Mouse (Mus musculus): ENCODE measurements around the gene Nova2.

Gene Nova2

GRCm38 (mm10) chr7:18925162-18925938, at the start of gene Nova2:
Gene Nova2, plus strand, starts transcription at chr7:18925888.
- DNase-seq (ENCODE audit: low read depth), result peak; percentile 82

GRCm38 (mm10) chr7:18878691-18879090, 47.0 kb upstream of the Nova2 start:
- DNase-seq (ENCODE audit: low read depth), result no peak

DNA sequence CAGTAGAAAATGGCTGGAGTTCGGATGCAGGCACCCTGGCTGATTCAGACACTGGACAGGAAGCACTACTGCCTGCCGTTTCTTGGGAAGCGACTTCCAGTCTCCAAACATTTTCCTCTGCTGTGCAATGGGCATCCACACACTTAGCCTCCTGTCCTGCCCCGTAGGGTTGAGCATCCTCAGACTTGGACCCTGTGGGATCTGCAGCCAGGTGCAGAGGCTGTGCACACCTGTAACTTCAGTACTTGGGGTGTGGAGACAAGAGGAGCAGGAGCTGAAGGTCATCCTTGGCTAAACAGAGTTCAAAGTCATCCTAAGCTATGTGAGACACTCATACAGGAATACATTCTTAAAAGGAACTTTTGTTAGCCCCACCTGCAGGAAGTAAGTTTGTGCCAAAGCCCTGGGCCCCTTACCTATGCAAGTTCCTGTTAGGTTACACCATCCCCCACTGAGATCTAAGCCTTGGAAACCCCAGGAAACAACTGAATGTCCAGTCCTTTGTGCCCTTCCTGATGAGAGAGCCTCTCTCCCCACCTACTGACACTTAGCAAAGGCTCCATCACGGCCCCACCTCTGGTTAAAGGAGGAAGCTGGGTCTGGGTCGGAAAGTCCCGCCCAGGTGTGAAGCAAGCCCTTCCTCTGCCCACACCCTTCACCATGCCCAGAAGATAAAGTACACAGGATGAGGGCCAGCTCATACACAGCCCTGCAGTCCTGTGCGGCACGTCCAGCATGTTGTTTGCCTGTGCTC, 41.5 kb upstream of the Nova2 start:
- peak; percentile 80 for DNase-seq (ENCODE audit: low read depth)

GRCm38 (mm10) chr7:18884745-18885422, 40.8 kb upstream of the Nova2 start:
- DNase-seq (ENCODE audit: low read depth), result no peak

DNA sequence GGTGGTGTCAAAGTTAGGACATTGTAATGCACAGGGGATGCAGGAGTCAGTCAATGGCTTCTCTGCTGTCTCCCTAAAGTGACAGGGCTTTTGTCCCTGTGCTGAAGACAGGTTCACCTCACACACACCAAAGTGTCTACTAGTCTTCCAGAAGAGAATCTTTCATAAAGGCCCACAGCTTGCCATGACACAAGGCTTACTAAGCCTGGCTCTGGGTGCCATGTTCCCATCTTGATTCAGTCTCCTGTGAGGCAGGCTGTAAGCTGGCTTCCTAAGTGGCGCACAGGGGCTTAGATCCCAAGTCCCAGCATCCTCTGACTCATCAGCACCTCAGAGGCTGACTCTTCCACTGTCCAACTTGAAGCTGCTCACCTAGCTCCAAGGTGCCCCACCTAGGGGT, 38.7 kb upstream of the Nova2 start:
- no peak for DNase-seq (ENCODE audit: low read depth)

DNA sequence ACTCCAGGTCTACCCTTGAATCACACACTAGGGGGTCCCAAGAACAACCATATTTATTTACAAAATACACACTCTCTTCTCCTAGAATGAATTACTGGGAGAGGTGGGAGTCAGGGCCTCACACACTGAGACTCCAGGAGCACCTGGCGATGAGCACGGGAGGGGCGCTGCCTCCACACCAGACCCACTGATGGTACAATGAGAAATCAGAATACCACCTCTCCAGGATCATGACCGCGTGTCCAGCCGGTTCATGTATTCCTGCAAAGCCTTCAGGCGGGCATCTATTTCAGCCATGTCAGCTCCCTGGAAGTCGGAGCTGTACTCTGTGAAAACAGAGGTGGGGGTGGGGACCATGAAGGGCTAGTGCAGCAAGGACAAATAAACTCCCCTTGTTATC, 34.8 kb upstream of the Nova2 start:
- no peak for DNase-seq (ENCODE audit: low read depth)

GRCm38 (mm10) chr7:18891872-18892599, 33.7 kb upstream of the Nova2 start:
- peak; percentile 92 for DNase-seq (ENCODE audit: low read depth)

GRCm38 (mm10) chr7:18893009-18893408, 32.7 kb upstream of the Nova2 start:
- no peak for DNase-seq (ENCODE audit: low read depth)

GRCm38 (mm10) chr7:18893651-18894430, 31.8 kb upstream of the Nova2 start:
- DNase-seq (ENCODE audit: low read depth), result peak; percentile 65

- no peak for DNase-seq (ENCODE audit: low read depth)
These were observed 29.2 kb upstream of the Nova2 start for GRCm38 (mm10) chr7:18896536-18896935.

GRCm38 (mm10) chr7:18900513-18900912, 25.2 kb upstream of the Nova2 start:
- DNase-seq (ENCODE audit: low read depth), result no peak

GRCm38 (mm10) chr7:18902486-18902885, 23.2 kb upstream of the Nova2 start:
- DNase-seq (ENCODE audit: low read depth), result no peak

- DNase-seq (ENCODE audit: low read depth), result no peak
These were observed 20.7 kb upstream of the Nova2 start for GRCm38 (mm10) chr7:18904971-18905370.

GRCm38 (mm10) chr7:18909797-18910196, 15.9 kb upstream of the Nova2 start:
- no peak for DNase-seq (ENCODE audit: low read depth)

- DNase-seq (ENCODE audit: low read depth), result peak; percentile 100
These were observed 15.4 kb upstream of the Nova2 start, which contains the start of gene Ccdc61 for GRCm38 (mm10) chr7:18910241-18910831. Gene Ccdc61, minus strand, starts transcription at chr7:18910415.

GRCm38 (mm10) chr7:18916254-18916653, 9.4 kb upstream of the Nova2 start:
- peak; percentile 39 for DNase-seq (ENCODE audit: low read depth)

- no peak for DNase-seq (ENCODE audit: low read depth)
These were observed 7.8 kb upstream of the Nova2 start for GRCm38 (mm10) chr7:18917931-18918330.

GRCm38 (mm10) chr7:18921069-18921468, 4.6 kb upstream of the Nova2 start:
- peak; percentile 47 for DNase-seq (ENCODE audit: low read depth)

GRCm38 (mm10) chr7:18922807-18923206, 2.9 kb upstream of the Nova2 start:
- DNase-seq (ENCODE audit: low read depth), result no peak

DNA sequence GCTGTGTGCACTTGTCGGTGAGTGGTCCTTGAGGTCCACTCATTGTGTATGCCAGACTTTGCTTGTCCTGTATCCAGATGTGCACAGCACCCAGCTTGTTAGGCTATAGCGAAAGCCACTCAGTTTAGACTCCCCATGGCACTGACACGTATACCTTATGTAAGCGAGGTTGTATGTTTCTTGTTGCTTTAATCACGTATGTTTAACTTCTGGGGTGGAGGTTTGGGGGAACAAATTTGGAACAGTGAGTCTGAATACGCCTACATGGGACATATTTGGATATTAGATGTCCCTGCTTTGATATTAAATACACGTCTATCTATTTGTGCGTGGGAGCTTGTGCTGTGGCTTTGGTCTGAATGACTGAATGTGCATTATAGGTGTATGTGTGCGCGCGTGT, 2.4 kb upstream of the Nova2 start:
- DNase-seq (ENCODE audit: low read depth), result no peak

DNA sequence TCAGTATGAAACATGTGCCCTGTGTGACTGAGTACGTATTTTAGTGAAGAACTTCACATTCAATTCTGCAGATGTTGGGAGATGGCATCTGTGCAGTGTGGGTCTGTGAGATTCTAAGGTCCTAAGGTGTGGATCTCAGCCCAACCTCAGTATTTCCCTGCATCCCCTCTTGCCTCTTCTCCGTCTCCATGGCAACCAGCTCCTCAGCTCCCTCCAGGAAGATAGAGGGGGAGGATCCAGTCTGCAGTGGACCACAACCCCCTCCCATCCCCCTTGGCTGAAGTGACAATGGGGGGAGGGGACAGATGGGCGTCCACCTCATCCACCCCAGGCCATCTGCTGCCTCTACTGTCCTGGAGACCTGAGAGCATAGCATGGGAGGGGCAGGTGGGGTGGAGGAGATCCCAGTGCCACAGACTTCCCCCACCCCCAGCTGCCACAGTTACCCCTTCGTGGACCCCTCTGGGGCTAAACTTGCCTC, 1.9 kb upstream of the Nova2 start:
- DNase-seq (ENCODE audit: low read depth), result no peak
